Mouse (Mus musculus) CH12.LX (cell line): ENCODE results near the gene 4921509C19Rik. TPM values are rescaled to one million over a fixed set of nuclear protein-coding genes. Genes with fewer than 3 reads are reported as not detected.
"Not testable (repeated sequence)": the region's sequence is repeated elsewhere in the genome, so short reads cannot be mapped to it uniquely, and the experiment has no call there.

ENCODE experiments used
- DNase-seq: peaks from one replicate; pipeline ENCODE4 v3.0.0-alpha.2; 2013; ENCODE audit errors: extremely low read depth
- H3K27ac ChIP-seq: 2 replicates; pipeline ENCODE4 v1.5.1; 2012; ENCODE audit warnings: low read depth, mild to moderate bottlenecking, control low read depth, moderate library complexity; ENCODE audit not compliant: insufficient read depth
- H3K27me3 ChIP-seq: replicated peaks from 2 replicates; pipeline ENCODE3; 2012; ENCODE audit warnings: inconsistent platforms
- H3K36me3 ChIP-seq, 2 experiments: replicated peaks in 1 of 2; 2 replicates each; pipeline versions ENCODE3 to v1.6.1; 2012; ENCODE audit warnings: inconsistent platforms in 1 of 2, low read length in 1 of 2, mild to moderate bottlenecking in 1 of 2, mixed read lengths in 1 of 2, moderate library complexity in 1 of 2; ENCODE audit not compliant: control insufficient read depth in 1 of 2, insufficient read depth in 1 of 2
- H3K4me1 ChIP-seq, 2 experiments: 2 replicates each; pipeline ENCODE4 v1.6.1; 2012; ENCODE audit warnings: inconsistent platforms in 1 of 2, moderate library complexity in 1 of 2; ENCODE audit not compliant: insufficient read depth in 2 of 2, control insufficient read depth in 1 of 2
- H3K4me2 ChIP-seq: 2 replicates; pipeline ENCODE4 v1.6.1; 2012; ENCODE audit warnings: low read depth, mild to moderate bottlenecking, control low read depth; ENCODE audit not compliant: poor library complexity, insufficient read depth, severe bottlenecking
- H3K4me3 ChIP-seq, 3 experiments: fragments of 150-350 bp in 1 of 3; sonication (generic) in 1 of 3; replicated peaks in 1 of 3; 2 replicates each; pipeline versions ENCODE3 to v1.5.1; 2011 to 2012; ENCODE audit warnings: low read depth in 2 of 3, low read length in 2 of 3, mild to moderate bottlenecking in 2 of 3, moderate library complexity in 2 of 3, control low read depth in 1 of 3, improper control_type of control experiment in 1 of 3, inconsistent platforms in 1 of 3, mixed read lengths in 1 of 3; ENCODE audit not compliant: poor library complexity in 1 of 3
- H3K79me2 ChIP-seq: replicated peaks from 2 replicates; pipeline ENCODE4 v1.6.1; 2012; ENCODE audit warnings: mild to moderate bottlenecking, moderate library complexity; ENCODE audit not compliant: control insufficient read depth, poor library complexity, insufficient read depth, severe bottlenecking; ENCODE audit errors: extremely low read depth
- H3K9ac ChIP-seq: 2 replicates; pipeline ENCODE4 v1.6.1; 2012; ENCODE audit warnings: low read depth, mild to moderate bottlenecking, control low read depth, moderate library complexity; ENCODE audit not compliant: insufficient read depth
- H3K9me3 ChIP-seq: replicated peaks from 2 replicates; pipeline ENCODE3; 2012; ENCODE audit warnings: low read length, inconsistent platforms, mixed read lengths
- CHD2 ChIP-seq: IDR thresholded peaks from 2 replicates; pipeline ENCODE4 v1.6.1; 2011; ENCODE audit warnings: low read length, improper control_type of control experiment
- CTCF ChIP-seq, 2 experiments: IDR thresholded peaks in 1 of 2; conservative IDR thresholded peaks in 1 of 2; 2 replicates each; pipeline ENCODE4 v1.5.1; 2011 to 2012; ENCODE audit warnings: low read depth in 2 of 2, low read length in 2 of 2, improper control_type of control experiment in 1 of 2, inconsistent platforms in 1 of 2, mild to moderate bottlenecking in 1 of 2, moderate library complexity in 1 of 2
- E2F4 ChIP-seq: IDR thresholded peaks from 2 replicates; pipeline ENCODE4 v1.6.1; 2011; ENCODE audit warnings: low read depth, low read length, improper control_type of control experiment; ENCODE audit not compliant: insufficient replicate concordance
- ELF1 ChIP-seq: IDR thresholded peaks from 2 replicates; pipeline ENCODE4 v1.6.1; 2014; ENCODE audit warnings: low read depth, mild to moderate bottlenecking, inconsistent platforms, low read length, improper control_type of control experiment
- JUN ChIP-seq: IDR thresholded peaks from 2 replicates; pipeline ENCODE4 v1.6.1; 2011; ENCODE audit warnings: low read depth, mild to moderate bottlenecking, low read length, improper control_type of control experiment, moderate library complexity; ENCODE audit not compliant: insufficient read depth
- KAT2A ChIP-seq: IDR thresholded peaks from 2 replicates; pipeline ENCODE4 v1.6.1; 2012; ENCODE audit warnings: low read length, improper control_type of control experiment, inconsistent platforms; ENCODE audit not compliant: insufficient replicate concordance
- MAFK ChIP-seq: IDR thresholded peaks from 2 replicates; pipeline ENCODE4 v1.6.1; 2011; ENCODE audit warnings: low read length, improper control_type of control experiment; ENCODE audit not compliant: insufficient replicate concordance
- MAX ChIP-seq: IDR thresholded peaks from 2 replicates; pipeline ENCODE4 v1.6.1; 2011; ENCODE audit warnings: low read length, improper control_type of control experiment
- MAZ ChIP-seq: IDR thresholded peaks from 2 replicates; pipeline ENCODE4 v1.6.1; 2012; ENCODE audit warnings: low read depth, mild to moderate bottlenecking, inconsistent platforms, low read length, improper control_type of control experiment, moderate library complexity
- MEF2A ChIP-seq: IDR thresholded peaks from 2 replicates; pipeline ENCODE4 v1.6.1; 2014; ENCODE audit warnings: low read depth, mild to moderate bottlenecking, inconsistent platforms, low read length, improper control_type of control experiment, borderline replicate concordance
- MXI1 ChIP-seq: IDR thresholded peaks from 2 replicates; pipeline ENCODE4 v1.6.1; 2011; ENCODE audit warnings: mild to moderate bottlenecking, low read depth, low read length, improper control_type of control experiment
- MYC ChIP-seq: IDR thresholded peaks from 2 replicates; pipeline ENCODE4 v1.6.1; 2011; ENCODE audit warnings: low read depth, mild to moderate bottlenecking, improper control_type of control experiment, low read length
- PAX5 ChIP-seq: IDR thresholded peaks from 2 replicates; pipeline ENCODE4 v1.6.1; 2012; ENCODE audit warnings: low read length, inconsistent platforms, mixed read lengths
- POLR2AphosphoS2 ChIP-seq: IDR thresholded peaks from 2 replicates; pipeline ENCODE4 v1.6.1; 2011; ENCODE audit warnings: low read depth, low read length, improper control_type of control experiment
- RCOR1 ChIP-seq: conservative IDR thresholded peaks from 2 replicates; pipeline ENCODE4 v1.6.1; 2012; ENCODE audit warnings: low read depth, mild to moderate bottlenecking, inconsistent platforms, low read length, improper control_type of control experiment
- SIN3A ChIP-seq: IDR thresholded peaks from 2 replicates; pipeline ENCODE4 v1.6.1; 2012; ENCODE audit warnings: low read length, improper control_type of control experiment, inconsistent platforms
- TBP ChIP-seq: conservative IDR thresholded peaks from 2 replicates; pipeline ENCODE4 v1.6.1; 2011; ENCODE audit warnings: low read depth, low read length, improper control_type of control experiment
- UBTF ChIP-seq: IDR thresholded peaks from 2 replicates; pipeline ENCODE4 v1.6.1; 2012; ENCODE audit warnings: low read depth, mild to moderate bottlenecking, inconsistent platforms, low read length, improper control_type of control experiment, moderate library complexity
- USF2 ChIP-seq: conservative IDR thresholded peaks from 2 replicates; pipeline ENCODE4 v1.6.1; 2011; ENCODE audit warnings: low read depth, low read length, improper control_type of control experiment
- ZKSCAN1 ChIP-seq: IDR thresholded peaks from 2 replicates; pipeline ENCODE4 v1.6.1; 2012; ENCODE audit warnings: low read depth, inconsistent platforms, low read length, improper control_type of control experiment, borderline replicate concordance
- ZNF384 ChIP-seq: IDR thresholded peaks from 2 replicates; pipeline ENCODE4 v1.6.1; 2012; ENCODE audit warnings: low read depth, low read length, improper control_type of control experiment, inconsistent platforms
- dilution Hi-C: fragments of 300-500 bp; cut with MboI; formaldehyde crosslinking; loops from 2 replicates; pipeline ENCODE4 v1.14.3; 2020; ENCODE audit warnings: low sequenced_read_pairs; ENCODE audit not compliant: extremely low pct_unique_long_range_greater_than_20kb, extremely low pct_ligation_motif_present
- in situ Hi-C: fragments of 300-500 bp; cut with MboI; formaldehyde crosslinking; loops from 3 replicates; pipeline ENCODE4 v1.14.3; 2019; ENCODE audit warnings: low sequenced_read_pairs, low pct_ligation_motif_present, low pct_unique_long_range_greater_than_20kb, mixed read lengths
- polyA plus RNA-seq: library from polyadenylated mRNA; unstranded; fragments of >175 nt; gene quantifications from 2 replicates; pipeline ENCODE4 v1.2.1, GENCODE M21; 2012; ENCODE audit warnings: low read depth; ENCODE audit not compliant: insufficient read length
- total RNA-seq, 2 experiments: library from RNA; depleted of rRNA; stranded (reverse); fragments of 300-350 nt in 1 of 2; fragments of >200 nt in 1 of 2; gene quantifications; 2 replicates each; pipeline ENCODE4 v1.2.3; 2012 to 2014

4921509C19Rik gene
- total RNA-seq (2012; rRNA removed) (not detected in 2 replicates), total RNA-seq (2014; rRNA removed) (not detected in 2 replicates), polyA plus RNA-seq (not detected in 2 replicates)

DNA sequence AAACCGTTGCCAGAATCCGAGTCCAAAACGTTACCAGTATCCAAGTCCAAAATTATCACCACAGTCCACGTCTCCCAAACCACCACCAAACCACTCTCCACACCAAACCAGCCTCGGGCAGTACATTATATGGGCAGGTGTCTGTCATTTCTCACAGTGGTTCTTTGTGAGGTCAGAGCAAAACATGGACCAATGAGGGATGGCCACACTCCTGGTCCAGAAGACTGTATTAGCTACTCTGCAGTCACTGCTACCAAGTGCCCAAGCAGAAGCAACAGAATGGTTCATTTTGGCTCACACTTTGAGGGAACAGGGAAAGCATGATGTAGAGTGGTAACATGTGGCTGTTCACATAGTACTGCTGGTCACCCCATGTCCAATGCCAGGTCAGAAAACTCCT lies at the start of gene 4921509C19Rik:
Gene 4921509C19Rik (minus strand): TSS at position 101 of the 400 bp plus-strand sequence.
- H3K27me3 ChIP-seq, DNase-seq, dilution Hi-C loops, in situ Hi-C loops, H3K9ac ChIP-seq, H3K79me2 ChIP-seq, H3K27ac ChIP-seq, H3K4me1 ChIP-seq, H3K36me3 ChIP-seq, H3K4me3 ChIP-seq, H3K4me2 ChIP-seq, H3K9me3 ChIP-seq: not testable (repeated sequence)

- H3K27ac ChIP-seq, result no peak overlapping the region
- no peaks in the 10 kb centered on the region for H3K4me1 ChIP-seq
- H3K9ac ChIP-seq, result no peak overlapping the region
- no peak overlapping the region for H3K4me3 ChIP-seq
- dilution Hi-C loops (no loop called here), in situ Hi-C loops (no loop called here)
- no peaks in the 10 kb centered on the region for H3K27me3 ChIP-seq
- peaks cover 5 to 26% of the 10 kb centered on the region in 2 experiments for H3K36me3 ChIP-seq
- TF ChIP-seq USF2 (no peak), MAZ (no peak), RCOR1 (no peak), TBP (no peak)
- DNase-seq, result no peak
- no peaks in the 10 kb centered on the region for H3K9me3 ChIP-seq
- no peak overlapping the region for H3K4me2 ChIP-seq
- no peaks in the 10 kb centered on the region for H3K79me2 ChIP-seq
Measured at GRCm38 (mm10) chr2:151525520-151525919, 49.6 kb upstream of the 4921509C19Rik start.

DNA sequence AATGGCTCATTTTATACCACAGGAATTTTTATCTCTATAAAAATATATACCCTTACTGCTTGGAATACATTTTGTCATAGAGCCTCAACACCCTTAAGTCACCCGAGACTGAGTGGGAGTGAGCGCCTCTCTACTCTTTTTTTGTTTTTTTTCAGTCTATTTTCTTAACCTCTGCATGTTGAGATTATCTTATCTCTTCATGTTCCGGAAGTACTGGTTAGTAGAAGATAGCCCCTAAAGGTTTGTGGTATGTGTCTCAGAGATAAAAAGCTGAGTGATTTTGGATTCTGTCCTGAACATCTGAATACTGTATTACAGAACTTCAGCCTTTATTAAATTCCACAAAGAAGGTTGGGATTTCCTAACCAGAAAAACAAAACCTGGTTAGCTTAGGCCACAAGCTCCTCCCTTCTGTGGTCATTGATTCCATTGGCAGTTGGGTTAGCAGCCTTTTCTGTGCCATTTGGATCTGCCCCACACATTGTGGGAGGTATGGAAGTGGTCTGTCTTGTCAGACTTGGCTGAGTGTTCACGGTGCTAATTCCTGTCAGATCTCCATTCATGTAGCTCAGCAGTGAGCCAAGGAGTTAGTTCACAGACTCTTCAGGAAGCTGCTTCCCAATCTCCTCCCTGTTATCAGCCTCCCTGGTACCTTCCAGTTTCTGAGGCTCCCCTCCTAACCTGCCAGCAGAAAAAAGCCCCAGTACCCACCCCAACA lies 48.5 kb upstream of the 4921509C19Rik start:
- no peak overlapping the region for H3K9ac ChIP-seq
- dilution Hi-C loops, result no loop called here
- H3K27me3 ChIP-seq, result no peaks in the 10 kb centered on the region
- H3K79me2 ChIP-seq, result no peaks in the 10 kb centered on the region
- no peak overlapping the region for H3K27ac ChIP-seq
- in situ Hi-C loops, result no loop called here
- no peak for DNase-seq
- peaks cover 5 to 35% of the 10 kb centered on the region in 2 experiments for H3K36me3 ChIP-seq
- TF ChIP-seq MXI1, result no peak
- no peak for TF ChIP-seq SIN3A
- TF ChIP-seq UBTF, result no peak
- TF ChIP-seq MAX, result no peak
- no peak for TF ChIP-seq TBP
- no peak for TF ChIP-seq JUN
- TF ChIP-seq ZNF384, result no peak
- TF ChIP-seq CTCF (conservative IDR thresholded peaks at IDR 0.05 in 1 of 2, IDR thresholded peaks at IDR 0.05 in 1 of 2; ENCODE audit: low read depth in 2 of 2, low read length in 2 of 2), result no peak
- no peak for TF ChIP-seq MAFK
- TF ChIP-seq MYC, result no peak
- no peak for TF ChIP-seq PAX5
- no peak for TF ChIP-seq KAT2A
- no peak for TF ChIP-seq E2F4
- TF ChIP-seq ZKSCAN1, result no peak
- TF ChIP-seq CHD2, result no peak
- TF ChIP-seq ELF1, result no peak
- TF ChIP-seq MEF2A, result no peak
- TF ChIP-seq POLR2AphosphoS2, result no peak
- H3K9me3 ChIP-seq, result no peaks in the 10 kb centered on the region
- no peak overlapping the region for H3K4me3 ChIP-seq
- H3K4me1 ChIP-seq, result no peaks in the 10 kb centered on the region
- H3K4me2 ChIP-seq, result no peak overlapping the region
